Comparison of ENCODE assay signal across 8 mouse cellular contexts in the genomic region with DNA sequence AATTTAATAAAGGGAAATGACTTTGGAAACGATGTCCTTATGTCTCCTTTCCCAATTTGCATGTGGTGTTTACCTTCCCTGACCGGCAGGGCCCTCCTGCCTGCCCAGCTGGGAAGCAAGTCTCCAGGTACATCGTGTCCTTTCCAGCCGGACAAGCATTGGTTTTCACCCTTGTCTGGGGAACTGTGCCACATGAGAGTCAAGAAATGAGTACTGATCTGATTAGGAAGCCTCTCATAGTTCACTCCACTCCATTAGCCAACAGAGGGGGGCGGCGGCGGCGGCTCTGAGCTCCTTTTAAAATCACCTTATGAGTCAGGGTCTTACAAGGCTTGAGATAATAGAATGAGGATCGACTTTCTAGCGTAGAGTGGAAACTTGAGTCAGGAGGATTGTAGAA. TPM values are rescaled to one million over a fixed set of nuclear protein-coding genes. Genes with fewer than 3 reads are reported as not detected.
DNase-seq lines count a peak whose midpoint lies in the region; ATAC-seq and TF ChIP-seq lines count a peak whose summit lies in the region.

No protein-coding gene starts in this region.

- peak overlapping the region; percentile 94 for H3K27ac ChIP-seq in layer of hippocampus, adult 2 months
- H3K27ac ChIP-seq in forebrain, embryonic 11.5 days (ENCODE audit: low read depth, low read length), result no peak overlapping the region; the same call in 1 of the 2 replicates
- peak overlapping the region; percentile 33; the same call in 1 of the 2 replicates for H3K27ac ChIP-seq in limb, embryonic 13.5 days
- H3K27ac ChIP-seq in neural tube, embryonic 13.5 days (replicated peaks), result peak overlapping the region; percentile 94

- 57% methylated on average over 10 of the region's 10 CpGs for WGBS in forebrain, embryonic 11.5 days
- 53% methylated on average over 10 of the region's 10 CpGs for WGBS in limb, embryonic 13.5 days
- WGBS in neural tube, embryonic 13.5 days, result 60% methylated on average over 10 of the region's 10 CpGs

- no peak for TF ChIP-seq CTCF in layer of hippocampus, adult 2 months (conservative IDR thresholded peaks at IDR 0.05)

- ATAC-seq in forebrain, embryonic 11.5 days (replicated peaks; ENCODE audit: low FRiP score), result no peak
- no peak for ATAC-seq in limb, embryonic 13.5 days (ENCODE audit: low FRiP score, low read depth)
- no peak for ATAC-seq in neural tube, embryonic 13.5 days (ENCODE audit: low read depth)
- ATAC-seq in megakaryocyte-erythroid progenitor cell, adult 5-6 weeks (replicated peaks; ENCODE audit: low FRiP score, low TSS enrichment, poor library complexity, severe bottlenecking), result no peak

- DNase-seq in layer of hippocampus, adult 2 months (ENCODE audit: low spot score in 2 of 2), result no peak
- no peak for DNase-seq in layer of hippocampus, postnatal 25 days (ENCODE audit: extremely low spot score in 1 of 2, low spot score in 1 of 2)
- DNase-seq in forebrain, embryonic 11.5 days (ENCODE audit: low spot score), result no peak
- DNase-seq in adrenal gland, adult 18-20 months (ENCODE audit: low spot score in 2 of 2), result no peak
- DNase-seq in spleen, postnatal 10 days (ENCODE audit: low spot score in 2 of 2), result no peak

- H3K27me3 ChIP-seq in forebrain, embryonic 11.5 days (ENCODE audit: control insufficient read depth, insufficient read depth, low read length), result no peaks in the 10 kb centered on the region
- no peaks in the 10 kb centered on the region for H3K27me3 ChIP-seq in limb, embryonic 13.5 days
- no peaks in the 10 kb centered on the region for H3K27me3 ChIP-seq in neural tube, embryonic 13.5 days

- no peaks in the 10 kb centered on the region for H3K9me3 ChIP-seq in forebrain, embryonic 11.5 days (ENCODE audit: control insufficient read depth, low read length)
- no peaks in the 10 kb centered on the region for H3K9me3 ChIP-seq in limb, embryonic 13.5 days
- no peaks in the 10 kb centered on the region for H3K9me3 ChIP-seq in neural tube, embryonic 13.5 days

- peaks cover 28% of the 10 kb centered on the region for H3K4me1 ChIP-seq in forebrain, embryonic 11.5 days (replicated peaks; ENCODE audit: control insufficient read depth, insufficient read depth, low read length)
- peaks cover 43% of the 10 kb centered on the region for H3K4me1 ChIP-seq in limb, embryonic 13.5 days
- peaks cover 39% of the 10 kb centered on the region for H3K4me1 ChIP-seq in neural tube, embryonic 13.5 days (replicated peaks)

- peak overlapping the region; percentile 60 for H3K4me2 ChIP-seq in forebrain, embryonic 11.5 days (ENCODE audit: low read depth, low read length, severe bottlenecking)
- H3K4me2 ChIP-seq in limb, embryonic 13.5 days (replicated peaks), result peak overlapping the region; percentile 85
- H3K4me2 ChIP-seq in neural tube, embryonic 13.5 days, result peak overlapping the region; percentile 58

- peak overlapping the region; percentile 45 for H3K9ac ChIP-seq in forebrain, embryonic 11.5 days (ENCODE audit: low read length)
- H3K9ac ChIP-seq in limb, embryonic 13.5 days, result peak overlapping the region; percentile 87
- H3K9ac ChIP-seq in neural tube, embryonic 13.5 days, result peak overlapping the region; percentile 85

- peaks cover 9% of the 10 kb centered on the region for H3K36me3 ChIP-seq in forebrain, embryonic 11.5 days (ENCODE audit: control insufficient read depth, insufficient read depth, low read length)
- H3K36me3 ChIP-seq in limb, embryonic 13.5 days, result peaks cover 59% of the 10 kb centered on the region
- H3K36me3 ChIP-seq in neural tube, embryonic 13.5 days, result peaks cover 60% of the 10 kb centered on the region

- peak overlapping the region; percentile 75 for H3K4me3 ChIP-seq in layer of hippocampus, adult 2 months
- peak overlapping the region; percentile 66 for H3K4me3 ChIP-seq in forebrain, embryonic 11.5 days (ENCODE audit: low read depth, low read length)
- peak overlapping the region; percentile 72 for H3K4me3 ChIP-seq in limb, embryonic 13.5 days
- peak overlapping the region; percentile 73 for H3K4me3 ChIP-seq in neural tube, embryonic 13.5 days

RNA-seq across cellular contexts. Expression of gene Tnks1bp1, which starts 0.7 kb away (rescaled TPM):
- total RNA-seq in layer of hippocampus, adult 2 months (2021), result 100 to 1,000 TPM; 166 to 182 TPM
- 100 to 1,000 TPM; 141 to 159 TPM for total RNA-seq in layer of hippocampus, postnatal 25 days (2021)
- polyA plus RNA-seq in forebrain, embryonic 11.5 days (2014; fragmentation: Nextera tagmentation; extraction: Ambion mirVana), result 10.0 and 10.2 TPM in 2 replicates
- 28.7 and 43.9 TPM in 2 replicates for polyA plus RNA-seq in limb, embryonic 13.5 days (2015; fragmentation: Nextera tagmentation; extraction: Ambion mirVana)
- polyA plus RNA-seq in neural tube, embryonic 13.5 days (2015; fragmentation: Nextera tagmentation; extraction: Ambion mirVana), result 22.6 and 23.4 TPM in 2 replicates
- total RNA-seq in adrenal gland, adult 18-20 months (2021), result 10 to 100 TPM; 82.1 to 89.6 TPM
- 0.20 and 1.2 TPM in 2 replicates for total RNA-seq in megakaryocyte-erythroid progenitor cell, adult 5-6 weeks (2014; fragmentation: Nextera tagmentation)
- 0.69 and 1.0 TPM in 2 replicates for total RNA-seq in megakaryocyte-erythroid progenitor cell, adult 5-6 weeks (2017)

RNA-seq across cellular contexts. Expression of gene P2rx3, which starts 9.8 kb away (rescaled TPM):
- 1 to 10 TPM; 2.3 to 2.4 TPM for total RNA-seq in layer of hippocampus, adult 2 months (2021)
- total RNA-seq in layer of hippocampus, postnatal 25 days (2021), result 1 to 10 TPM; 1.8 to 2.5 TPM
- polyA plus RNA-seq in forebrain, embryonic 11.5 days (2014; fragmentation: Nextera tagmentation; extraction: Ambion mirVana), result 1.6 and 1.9 TPM in 2 replicates
- polyA plus RNA-seq in limb, embryonic 13.5 days (2015; fragmentation: Nextera tagmentation; extraction: Ambion mirVana), result 1.0 and 1.1 TPM in 2 replicates
- polyA plus RNA-seq in neural tube, embryonic 13.5 days (2015; fragmentation: Nextera tagmentation; extraction: Ambion mirVana), result 65.1 and 76.0 TPM in 2 replicates
- total RNA-seq in adrenal gland, adult 18-20 months (2021), result under 1 TPM; 0.74 to 0.86 TPM
- total RNA-seq in megakaryocyte-erythroid progenitor cell, adult 5-6 weeks (2014; fragmentation: Nextera tagmentation), result 1.1 and 2.0 TPM in 2 replicates
- not detected in 2 replicates for total RNA-seq in megakaryocyte-erythroid progenitor cell, adult 5-6 weeks (2017)

RNA-seq across cellular contexts. Expression of gene Ssrp1, which starts 10.0 kb away (rescaled TPM):
- 100 to 1,000 TPM; 125 to 132 TPM for total RNA-seq in layer of hippocampus, adult 2 months (2021)
- total RNA-seq in layer of hippocampus, postnatal 25 days (2021), result 100 to 1,000 TPM; 108 to 111 TPM
- 375 and 413 TPM in 2 replicates for polyA plus RNA-seq in forebrain, embryonic 11.5 days (2014; fragmentation: Nextera tagmentation; extraction: Ambion mirVana)
- polyA plus RNA-seq in limb, embryonic 13.5 days (2015; fragmentation: Nextera tagmentation; extraction: Ambion mirVana), result 297 and 301 TPM in 2 replicates
- polyA plus RNA-seq in neural tube, embryonic 13.5 days (2015; fragmentation: Nextera tagmentation; extraction: Ambion mirVana), result 165 and 186 TPM in 2 replicates
- total RNA-seq in adrenal gland, adult 18-20 months (2021), result 100 to 1,000 TPM in 1 of 2 experiments, 10 to 100 TPM in 1; 96.5 to 122 TPM
- 245 and 274 TPM in 2 replicates for total RNA-seq in megakaryocyte-erythroid progenitor cell, adult 5-6 weeks (2014; fragmentation: Nextera tagmentation)
- 432 and 481 TPM in 2 replicates for total RNA-seq in megakaryocyte-erythroid progenitor cell, adult 5-6 weeks (2017)

RNA-seq across cellular contexts. Expression of gene Prg3, which starts 59.1 kb away (rescaled TPM):
- total RNA-seq in layer of hippocampus, adult 2 months (2021), result not detected
- not detected for total RNA-seq in layer of hippocampus, postnatal 25 days (2021)
- not detected in 2 replicates for polyA plus RNA-seq in forebrain, embryonic 11.5 days (2014; fragmentation: Nextera tagmentation; extraction: Ambion mirVana)
- not detected in 2 replicates for polyA plus RNA-seq in limb, embryonic 13.5 days (2015; fragmentation: Nextera tagmentation; extraction: Ambion mirVana)
- not detected in 2 replicates for polyA plus RNA-seq in neural tube, embryonic 13.5 days (2015; fragmentation: Nextera tagmentation; extraction: Ambion mirVana)
- not detected for total RNA-seq in adrenal gland, adult 18-20 months (2021)
- not detected in 2 replicates for total RNA-seq in megakaryocyte-erythroid progenitor cell, adult 5-6 weeks (2014; fragmentation: Nextera tagmentation)
- total RNA-seq in megakaryocyte-erythroid progenitor cell, adult 5-6 weeks (2017), result not detected in 2 replicates

Comparison
In these comparisons a context has a peak if more than half of its experiments do, and no peak if none do; other contexts are left out.
1. RNA of gene Tnks1bp1, which starts 0.7 kb away (total RNA-seq): 166 to 182 TPM in layer of hippocampus, adult 2 months, 141 to 159 TPM in layer of hippocampus, postnatal 25 days and 82.1 to 89.6 TPM in adrenal gland, adult 18-20 months; 0.20 to 1.2 TPM in megakaryocyte-erythroid progenitor cell, adult 5-6 weeks; every median in the first group is over 10 times any median in the second.
2. Peak in every context shown above with its lines, with median percentiles within 50 percentile points of each other: H3K4me3 ChIP-seq, H3K4me2 ChIP-seq and H3K9ac ChIP-seq.